Mouse (Mus musculus): ENCODE measurements around the gene Lcn6. TPM values are rescaled to one million over a fixed set of nuclear protein-coding genes. Genes with fewer than 3 reads are reported as not detected.
"Not testable (repeated sequence)": the region's sequence is repeated elsewhere in the genome, so short reads cannot be mapped to it uniquely, and the experiment has no call there.

Lcn6 gene
- polyA plus RNA-seq, 1 experiment from 2014 or later = not detected

DNA sequence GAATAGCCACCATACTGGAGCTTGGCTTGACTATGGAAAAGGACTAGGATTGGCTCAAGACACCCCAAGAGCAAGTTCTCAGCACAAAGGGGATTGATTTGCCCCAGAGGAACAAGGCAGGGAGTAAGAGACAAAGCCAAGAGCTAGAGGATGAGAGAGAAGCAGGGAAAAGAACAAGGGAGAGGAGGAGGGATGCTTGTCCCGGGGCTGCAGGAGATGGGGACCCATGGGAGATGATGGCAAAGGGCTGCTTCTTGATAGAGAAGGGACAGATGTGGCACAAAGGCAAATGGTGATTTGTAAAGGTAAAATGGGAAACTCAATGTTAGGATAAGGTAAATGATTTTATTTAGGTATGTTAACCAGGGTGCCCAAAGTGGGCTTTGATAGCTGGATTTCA lies 32.5 kb downstream of the Lcn6 start:
- not testable (repeated sequence) for H3K27ac ChIP-seq (ENCODE audit: low read depth, low read length); H3K4me1 ChIP-seq (ENCODE audit: control insufficient read depth, insufficient read depth, low read length); H3K4me2 ChIP-seq; DNase-seq (ENCODE audit: low spot score, missing footprints); H3K9ac ChIP-seq (ENCODE audit: low read length); H3K36me3 ChIP-seq (ENCODE audit: control insufficient read depth, insufficient read depth, low read length); H3K9me3 ChIP-seq (ENCODE audit: control insufficient read depth, low read length); ATAC-seq (ENCODE audit: low FRiP score); H3K4me3 ChIP-seq (ENCODE audit: low read depth, low read length); H3K27me3 ChIP-seq (ENCODE audit: control insufficient read depth, insufficient read depth, low read length)
- 100% methylated on average over 1 of the region's 1 CpGs for WGBS

- H3K27ac ChIP-seq (ENCODE audit: low read depth, low read length); DNase-seq (ENCODE audit: low spot score, missing footprints); ATAC-seq (ENCODE audit: low FRiP score); H3K9me3 ChIP-seq (ENCODE audit: control insufficient read depth, low read length); H3K4me3 ChIP-seq (ENCODE audit: low read depth, low read length); H3K36me3 ChIP-seq (ENCODE audit: control insufficient read depth, insufficient read depth, low read length); H3K27me3 ChIP-seq (ENCODE audit: control insufficient read depth, insufficient read depth, low read length); H3K9ac ChIP-seq (ENCODE audit: low read length); H3K4me1 ChIP-seq (ENCODE audit: control insufficient read depth, insufficient read depth, low read length); H3K4me2 ChIP-seq: not testable (repeated sequence)
- WGBS = 82% methylated on average over 2 of the region's 2 CpGs
Measured at GRCm38 (mm10) chr2:25709791-25710190, 33.2 kb downstream of the Lcn6 start.

DNA sequence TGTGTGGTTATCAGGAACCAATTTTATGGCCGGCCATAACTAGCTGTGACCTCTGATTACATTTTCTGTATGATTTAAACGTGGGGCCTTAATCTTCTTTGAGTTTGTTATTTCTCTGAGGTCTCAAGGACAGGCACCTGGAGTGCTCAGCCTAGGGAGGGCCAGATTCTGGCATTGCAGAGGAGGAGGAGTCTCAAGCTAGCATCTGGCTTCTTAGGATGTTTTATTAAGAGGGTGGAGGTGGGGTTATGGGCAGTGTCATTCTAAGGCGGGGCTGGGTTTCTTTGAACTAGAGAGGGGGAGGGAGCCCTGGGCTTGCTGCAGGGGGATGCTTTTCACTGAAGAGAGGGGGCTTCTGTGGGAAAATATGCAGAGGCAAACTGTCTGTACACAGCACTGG lies 35.1 kb downstream of the Lcn6 start:
- not testable (repeated sequence) for H3K9me3 ChIP-seq (ENCODE audit: control insufficient read depth, low read length); H3K4me3 ChIP-seq (ENCODE audit: low read depth, low read length); H3K27me3 ChIP-seq (ENCODE audit: control insufficient read depth, insufficient read depth, low read length); H3K36me3 ChIP-seq (ENCODE audit: control insufficient read depth, insufficient read depth, low read length); DNase-seq (ENCODE audit: low spot score, missing footprints); H3K4me2 ChIP-seq; H3K27ac ChIP-seq (ENCODE audit: low read depth, low read length); H3K9ac ChIP-seq (ENCODE audit: low read length); H3K4me1 ChIP-seq (ENCODE audit: control insufficient read depth, insufficient read depth, low read length); ATAC-seq (ENCODE audit: low FRiP score)
- WGBS = 34% methylated on average over 3 of the region's 3 CpGs

- Histone ChIP-seq H3K4me1 (ENCODE audit: control insufficient read depth, insufficient read depth, low read length) (no peaks in the 10 kb centered on the region), H3K27ac (ENCODE audit: low read depth, low read length) (no peak overlapping the region), H3K9ac (ENCODE audit: low read length) (no peak overlapping the region), H3K4me2 (no peak overlapping the region), H3K36me3 (ENCODE audit: control insufficient read depth, insufficient read depth, low read length) (no peaks in the 10 kb centered on the region), H3K27me3 (ENCODE audit: control insufficient read depth, insufficient read depth, low read length) (no peaks in the 10 kb centered on the region), H3K4me3 (ENCODE audit: low read depth, low read length) (no peak overlapping the region), H3K9me3 (ENCODE audit: control insufficient read depth, low read length) (no peaks in the 10 kb centered on the region)
- ATAC-seq (ENCODE audit: low FRiP score) (no peak), DNase-seq (ENCODE audit: low spot score, missing footprints) (no peak)
Measured at GRCm38 (mm10) chr2:25717222-25717621, 40.6 kb downstream of the Lcn6 start.

Other genes starting within 250 kb of the Lcn6 start
- gene Abca2, start 248.1 kb upstream of the Lcn6 start, polyA plus RNA-seq (2014; fragmentation: Nextera tagmentation; extraction: Ambion mirVana) = 5.2 and 5.4 TPM in 2 replicates
- 0.18 and 0.25 TPM in 2 replicates for gene Clic3, start 219.9 kb upstream of the Lcn6 start, polyA plus RNA-seq (2014; fragmentation: Nextera tagmentation; extraction: Ambion mirVana)
- gene Paxx, start 215.7 kb upstream of the Lcn6 start, polyA plus RNA-seq (2014; fragmentation: Nextera tagmentation; extraction: Ambion mirVana) = 21.9 and 23.2 TPM in 2 replicates
- 0.26 TPM in 1 of 2 replicates, not detected in the other for gene Ptgds, start 206.7 kb upstream of the Lcn6 start, polyA plus RNA-seq (2014; fragmentation: Nextera tagmentation; extraction: Ambion mirVana)
- gene Lcn12, start 182.9 kb upstream of the Lcn6 start, polyA plus RNA-seq (2014; fragmentation: Nextera tagmentation; extraction: Ambion mirVana) = not detected in 2 replicates
- gene Fbxw5, start 176.0 kb upstream of the Lcn6 start, polyA plus RNA-seq (2014; fragmentation: Nextera tagmentation; extraction: Ambion mirVana) = 65.9 and 66.4 TPM in 2 replicates
- 3.6 TPM in 2 replicates for gene C8g, start 175.1 kb upstream of the Lcn6 start, polyA plus RNA-seq (2014; fragmentation: Nextera tagmentation; extraction: Ambion mirVana)
- gene Traf2, start 129.8 kb upstream of the Lcn6 start, polyA plus RNA-seq (2014; fragmentation: Nextera tagmentation; extraction: Ambion mirVana) = 29.0 and 31.6 TPM in 2 replicates
- 385 TPM in 2 replicates for gene Edf1, start 118.9 kb upstream of the Lcn6 start, polyA plus RNA-seq (2014; fragmentation: Nextera tagmentation; extraction: Ambion mirVana)
- 1.4 and 2.2 TPM in 2 replicates for gene Mamdc4, start 101.9 kb upstream of the Lcn6 start, polyA plus RNA-seq (2014; fragmentation: Nextera tagmentation; extraction: Ambion mirVana)
- 158 and 159 TPM in 2 replicates for gene Phpt1, start 101.6 kb upstream of the Lcn6 start, polyA plus RNA-seq (2014; fragmentation: Nextera tagmentation; extraction: Ambion mirVana)
- gene Ajm1, start 95.0 kb upstream of the Lcn6 start, polyA plus RNA-seq (2014; fragmentation: Nextera tagmentation; extraction: Ambion mirVana) = 0.07 and 0.10 TPM in 2 replicates
- gene Rabl6, start 68.3 kb upstream of the Lcn6 start, polyA plus RNA-seq (2014; fragmentation: Nextera tagmentation; extraction: Ambion mirVana) = 49.2 and 51.2 TPM in 2 replicates
- 0.25 and 0.28 TPM in 2 replicates for gene Ccdc183, start 59.1 kb upstream of the Lcn6 start, polyA plus RNA-seq (2014; fragmentation: Nextera tagmentation; extraction: Ambion mirVana)
- 17.9 and 19.1 TPM in 2 replicates for gene Tmem141, start 54.8 kb upstream of the Lcn6 start, polyA plus RNA-seq (2014; fragmentation: Nextera tagmentation; extraction: Ambion mirVana)
- 1.3 and 1.6 TPM in 2 replicates for gene Fcna, start 48.8 kb upstream of the Lcn6 start, polyA plus RNA-seq (2014; fragmentation: Nextera tagmentation; extraction: Ambion mirVana)
- not detected in 2 replicates for gene Lcn8, start 23.7 kb upstream of the Lcn6 start, polyA plus RNA-seq (2014; fragmentation: Nextera tagmentation; extraction: Ambion mirVana)
- gene Lcn5, start 18.8 kb upstream of the Lcn6 start, polyA plus RNA-seq (2014; fragmentation: Nextera tagmentation; extraction: Ambion mirVana) = not detected in 2 replicates
- not detected in 2 replicates for gene Lcn10, start 5.9 kb downstream of the Lcn6 start, polyA plus RNA-seq (2014; fragmentation: Nextera tagmentation; extraction: Ambion mirVana)
- gene Obp2a, start 23.3 kb downstream of the Lcn6 start, polyA plus RNA-seq (2014; fragmentation: Nextera tagmentation; extraction: Ambion mirVana) = not detected in 2 replicates
- gene Bmyc, start 30.0 kb downstream of the Lcn6 start, polyA plus RNA-seq (2014; fragmentation: Nextera tagmentation; extraction: Ambion mirVana) = 57.1 and 59.7 TPM in 2 replicates
- not detected in 2 replicates for gene Obp2b, start 60.2 kb downstream of the Lcn6 start, polyA plus RNA-seq (2014; fragmentation: Nextera tagmentation; extraction: Ambion mirVana)
- gene Lcn3, start 88.8 kb downstream of the Lcn6 start, polyA plus RNA-seq (2014; fragmentation: Nextera tagmentation; extraction: Ambion mirVana) = not detected in 2 replicates
- not detected in 2 replicates for gene Lcn11, start 100.2 kb downstream of the Lcn6 start, polyA plus RNA-seq (2014; fragmentation: Nextera tagmentation; extraction: Ambion mirVana)
- gene Gm13539, start 105.5 kb downstream of the Lcn6 start, polyA plus RNA-seq (2014; fragmentation: Nextera tagmentation; extraction: Ambion mirVana) = not detected in 2 replicates
- not detected in 2 replicates for gene Glt6d1, start 139.1 kb downstream of the Lcn6 start, polyA plus RNA-seq (2014; fragmentation: Nextera tagmentation; extraction: Ambion mirVana)
- gene Lcn9, start 146.4 kb downstream of the Lcn6 start, polyA plus RNA-seq (2014; fragmentation: Nextera tagmentation; extraction: Ambion mirVana) = not detected in 2 replicates
- not detected in 2 replicates for gene Sohlh1, start 170.5 kb downstream of the Lcn6 start, polyA plus RNA-seq (2014; fragmentation: Nextera tagmentation; extraction: Ambion mirVana)
- gene Kcnt1, start 186.9 kb downstream of the Lcn6 start, polyA plus RNA-seq (2014; fragmentation: Nextera tagmentation; extraction: Ambion mirVana) = 0.23 and 0.32 TPM in 2 replicates

Data from midbrain, embryonic 11.5 days (tissue).